Mouse (Mus musculus) forebrain, embryonic 10.5 days (tissue): ENCODE measurements around the gene Ipo11. TPM values are rescaled to one million over a fixed set of nuclear protein-coding genes. Genes with fewer than 3 reads are reported as not detected.

Experiments
- DNase-seq: peaks from one replicate; pipeline ENCODE4 v3.0.0-alpha.2; 2017; ENCODE audit warnings: low spot score; ENCODE audit errors: extremely low spot score
- H3K27ac ChIP-seq: fragments of 300-500 bp; sonication (generic); 2 replicates; pipeline ENCODE4 v1.5.1; 2016; ENCODE audit warnings: mild to moderate bottlenecking
- H3K27me3 ChIP-seq: fragments of 300-500 bp; sonication (generic); 2 replicates; pipeline ENCODE4 v1.6.1; 2016; ENCODE audit warnings: mild to moderate bottlenecking; ENCODE audit not compliant: poor library complexity, severe bottlenecking
- H3K36me3 ChIP-seq: fragments of 300-500 bp; sonication (generic); replicated peaks from 2 replicates; pipeline ENCODE4 v1.6.1; 2016; ENCODE audit warnings: mild to moderate bottlenecking, moderate library complexity
- H3K4me1 ChIP-seq: fragments of 300-500 bp; sonication (generic); 2 replicates; pipeline ENCODE4 v1.6.1; 2016
- H3K4me3 ChIP-seq: fragments of 300-500 bp; sonication (generic); 2 replicates; pipeline ENCODE4 v1.5.1; 2016; ENCODE audit warnings: mild to moderate bottlenecking, moderate library complexity
- H3K9me3 ChIP-seq: fragments of 300-500 bp; sonication (generic); 2 replicates; pipeline ENCODE4 v1.6.1; 2016; ENCODE audit warnings: mild to moderate bottlenecking, moderate library complexity
- WGBS: fragments of 180-500 bp; shearing (Covaris S2); methylation state at CpG from one replicate; pipeline ENCODE4 v1.1.7; 2016; 5-methylcytosine and 5-hydroxymethylcytosine counted together
- polyA plus RNA-seq: library from polyadenylated mRNA; unstranded; fragments of >200 nt; fragmentation: Nextera tagmentation; extraction: Ambion mirVana; gene quantifications from 2 replicates; pipeline ENCODE4 v1.2.1, GENCODE M21; 2016

Ipo11 gene
- polyA plus RNA-seq, 1 experiment from 2014 or later, result 108 TPM

DNA sequence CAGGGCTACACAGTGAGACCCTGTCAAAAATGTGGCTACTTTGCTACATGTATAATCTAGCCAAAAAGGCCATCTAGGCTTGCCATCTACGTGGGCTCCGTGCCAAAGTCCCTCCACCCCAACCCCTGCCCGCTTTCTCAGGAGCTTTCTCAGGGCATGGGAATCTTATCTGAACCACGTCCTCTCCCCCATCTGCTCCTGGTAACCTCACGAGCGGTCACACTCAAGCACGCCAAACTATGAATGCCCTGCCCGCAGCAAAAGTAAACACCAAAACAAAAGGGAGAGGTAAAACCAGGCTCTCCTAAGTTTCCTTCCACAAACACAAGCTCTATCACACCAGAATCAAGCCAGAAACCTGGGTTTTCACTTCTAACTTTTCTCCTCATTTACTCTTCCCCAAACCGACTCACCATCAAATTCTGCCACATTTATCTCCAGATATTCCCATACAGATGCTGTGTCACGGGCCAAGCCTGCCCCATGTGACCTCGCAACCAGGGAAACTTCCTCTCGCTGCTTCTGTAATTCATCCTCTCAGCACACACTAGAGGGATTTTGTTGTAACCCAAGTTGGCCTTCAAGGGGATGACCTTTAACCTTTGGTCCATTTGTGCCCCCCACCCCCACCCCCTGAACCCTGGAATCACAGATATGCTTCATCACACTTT, 107.3 kb downstream of the Ipo11 start:
- Histone ChIP-seq H3K36me3 (peaks cover 42% of the 10 kb centered on the region), H3K4me3 (no peak overlapping the region), H3K27ac (no peak overlapping the region), H3K4me1 (no peaks in the 10 kb centered on the region), H3K27me3 (no peaks in the 10 kb centered on the region), H3K9me3 (no peaks in the 10 kb centered on the region)
- WGBS, result 80% methylated on average over 12 of the region's 12 CpGs
- DNase-seq, result no peak

DNA sequence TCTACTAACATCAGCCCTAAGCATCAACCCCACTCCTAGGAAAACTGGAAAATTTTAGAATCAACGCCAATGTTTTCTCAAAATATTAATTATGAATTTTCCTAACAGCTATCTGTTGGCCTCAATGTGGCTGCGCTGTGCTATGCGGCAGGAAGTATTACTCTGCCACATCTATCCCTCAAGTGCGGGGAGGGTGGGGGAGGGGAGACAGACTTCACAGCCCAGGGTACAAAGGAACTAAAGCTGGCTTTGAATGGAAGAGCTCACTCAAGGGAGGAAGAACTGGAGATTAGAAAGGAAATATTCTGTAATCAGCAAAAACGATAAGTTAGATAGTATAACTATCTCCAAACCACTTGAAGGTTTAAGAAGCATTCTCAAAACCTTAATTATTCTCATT, 111.1 kb downstream of the Ipo11 start:
- Histone ChIP-seq H3K4me1 (no peaks in the 10 kb centered on the region), H3K9me3 (no peaks in the 10 kb centered on the region), H3K36me3 (peaks cover 37% of the 10 kb centered on the region), H3K27ac (no peak overlapping the region), H3K27me3 (no peaks in the 10 kb centered on the region), H3K4me3 (no peak overlapping the region)
- DNase-seq, result no peak
- 82% methylated on average over 5 of the region's 5 CpGs for WGBS

DNA sequence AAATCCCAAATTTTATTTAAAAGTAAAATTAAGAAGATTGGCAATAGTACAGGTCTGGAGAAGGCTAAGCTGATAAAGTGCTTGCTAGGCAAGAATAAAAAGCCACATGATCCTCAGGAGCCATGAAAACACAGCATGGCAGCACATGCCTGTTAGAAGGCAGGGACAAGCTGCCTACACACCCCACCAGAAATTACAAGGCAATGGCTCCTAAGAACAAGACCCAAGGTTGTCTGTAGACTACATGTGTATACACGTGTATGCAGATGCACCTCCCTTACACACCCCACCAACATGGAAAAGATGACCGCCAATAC, 112.9 kb downstream of the Ipo11 start:
- Histone ChIP-seq H3K27me3 (no peaks in the 10 kb centered on the region), H3K4me3 (no peak overlapping the region), H3K9me3 (no peaks in the 10 kb centered on the region), H3K4me1 (no peaks in the 10 kb centered on the region), H3K27ac (no peak overlapping the region), H3K36me3 (peaks cover 47% of the 10 kb centered on the region)
- 100% methylated on average over 2 of the region's 2 CpGs for WGBS
- DNase-seq, result no peak

DNA sequence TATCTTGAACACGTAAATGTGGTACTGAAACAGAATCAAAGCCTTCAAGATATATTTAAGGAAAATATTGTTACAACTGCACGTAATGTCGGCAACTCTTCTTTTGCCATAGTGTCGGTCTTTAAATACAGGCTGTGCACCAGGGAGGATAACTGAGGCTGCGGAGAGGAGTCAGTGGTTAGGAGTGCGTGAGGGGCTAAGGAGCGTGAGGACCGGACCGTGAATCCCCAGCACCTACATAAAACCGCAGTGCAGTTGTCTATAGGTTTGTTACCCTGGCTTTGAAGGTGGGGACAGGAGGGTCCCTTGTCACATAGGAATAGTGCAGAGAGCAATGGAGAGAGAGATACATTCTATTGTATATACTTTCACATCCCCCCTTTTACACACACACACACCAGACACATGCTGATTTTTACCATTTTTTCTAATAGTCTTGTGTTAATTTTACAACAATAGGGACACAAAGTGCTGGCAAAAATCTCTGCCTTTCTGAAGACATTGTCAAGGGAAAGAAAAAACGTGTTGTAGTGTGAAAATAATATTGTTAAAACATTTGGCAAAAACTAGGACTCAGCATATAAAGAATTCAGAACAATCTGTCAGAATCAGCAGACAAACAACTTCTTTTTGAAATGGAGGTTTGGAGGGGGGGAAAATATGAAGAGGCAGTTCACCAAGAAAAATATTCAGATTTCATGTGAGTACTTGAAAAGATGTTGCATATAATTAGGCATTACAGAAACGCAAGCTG, 113.5 kb downstream of the Ipo11 start:
- Histone ChIP-seq H3K9me3 (no peaks in the 10 kb centered on the region), H3K27ac (no peak overlapping the region), H3K4me1 (no peaks in the 10 kb centered on the region), H3K4me3 (no peak overlapping the region), H3K36me3 (peaks cover 51% of the 10 kb centered on the region), H3K27me3 (no peaks in the 10 kb centered on the region)
- 95% methylated on average over 12 of the region's 12 CpGs for WGBS
- no peak for DNase-seq

DNA sequence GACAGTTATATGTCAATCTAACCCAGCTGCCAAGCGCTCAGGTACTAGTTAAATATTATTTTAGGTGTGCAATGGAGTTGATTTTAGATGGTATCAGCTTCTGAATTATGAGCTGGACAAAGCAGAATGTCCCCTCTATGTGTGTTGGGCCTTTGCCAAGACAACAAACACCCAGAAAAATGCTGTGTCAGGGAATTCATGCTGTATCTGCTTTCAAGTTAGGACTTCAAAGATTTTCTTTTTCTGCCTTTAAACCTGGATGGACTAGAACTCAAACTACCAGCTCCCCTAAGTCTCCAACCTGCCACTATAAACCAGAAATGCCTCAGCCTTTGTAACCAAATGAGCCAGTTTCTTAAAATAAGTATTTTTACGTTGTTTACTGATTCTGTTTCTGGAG, 116.6 kb downstream of the Ipo11 start:
- no peak for DNase-seq
- no peaks in the 10 kb centered on the region for H3K9me3 ChIP-seq
- no peak overlapping the region for H3K27ac ChIP-seq
- no peaks in the 10 kb centered on the region for H3K4me1 ChIP-seq
- H3K36me3 ChIP-seq, result peaks cover 54% of the 10 kb centered on the region
- no peak overlapping the region for H3K4me3 ChIP-seq
- WGBS, result 94% methylated on average over 2 of the region's 2 CpGs
- H3K27me3 ChIP-seq, result no peaks in the 10 kb centered on the region

DNA sequence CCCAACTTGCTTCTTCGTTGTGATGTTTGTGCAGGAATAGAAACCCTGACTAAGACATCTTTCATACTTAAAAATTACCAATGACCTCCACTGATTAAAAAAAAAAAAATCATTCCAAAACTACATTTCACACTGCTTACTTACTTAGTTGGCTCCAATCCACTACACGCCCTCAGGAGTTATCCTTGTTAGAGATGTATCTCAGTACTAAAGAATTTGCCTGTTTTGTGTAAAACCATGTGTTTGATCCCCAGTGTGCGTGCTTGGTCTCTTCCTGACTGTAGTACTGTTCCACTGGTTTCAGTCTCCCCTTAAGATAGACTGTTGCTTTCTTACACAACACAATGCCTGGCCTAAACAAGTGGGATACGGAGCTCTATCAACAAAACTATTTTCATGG, 117.0 kb downstream of the Ipo11 start:
- Histone ChIP-seq H3K4me1 (no peaks in the 10 kb centered on the region), H3K9me3 (no peaks in the 10 kb centered on the region), H3K36me3 (peaks cover 54% of the 10 kb centered on the region), H3K27ac (no peak overlapping the region), H3K4me3 (no peak overlapping the region), H3K27me3 (no peaks in the 10 kb centered on the region)
- 91% methylated on average over 4 of the region's 4 CpGs for WGBS
- DNase-seq, result no peak

DNA sequence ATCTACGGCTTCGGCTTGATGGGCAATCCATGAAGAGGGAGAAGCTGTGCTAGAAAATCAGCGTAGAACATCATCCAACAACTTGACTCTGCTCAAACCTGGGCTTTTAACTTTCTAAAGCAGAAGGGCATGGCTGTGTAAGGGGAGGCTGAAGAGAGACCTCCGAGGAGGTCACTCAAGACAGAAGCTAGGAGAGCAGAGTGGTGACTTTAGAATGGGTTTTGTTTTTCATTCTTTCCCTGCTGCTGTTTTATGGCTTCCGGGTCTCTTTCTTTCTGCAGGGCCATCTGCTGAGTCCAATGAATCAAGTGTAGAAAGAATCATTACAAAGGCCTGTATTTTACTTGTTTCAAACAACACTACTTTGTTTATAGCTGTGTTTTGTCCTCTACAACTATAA, 119.7 kb downstream of the Ipo11 start:
- H3K27ac ChIP-seq, result no peak overlapping the region
- H3K27me3 ChIP-seq, result no peaks in the 10 kb centered on the region
- no peaks in the 10 kb centered on the region for H3K4me1 ChIP-seq
- peaks cover 61% of the 10 kb centered on the region for H3K36me3 ChIP-seq
- H3K4me3 ChIP-seq, result no peak overlapping the region
- no peaks in the 10 kb centered on the region for H3K9me3 ChIP-seq
- 91% methylated on average over 5 of the region's 5 CpGs for whole genome bisulfite sequencing
- no peak for DNase-seq

DNA sequence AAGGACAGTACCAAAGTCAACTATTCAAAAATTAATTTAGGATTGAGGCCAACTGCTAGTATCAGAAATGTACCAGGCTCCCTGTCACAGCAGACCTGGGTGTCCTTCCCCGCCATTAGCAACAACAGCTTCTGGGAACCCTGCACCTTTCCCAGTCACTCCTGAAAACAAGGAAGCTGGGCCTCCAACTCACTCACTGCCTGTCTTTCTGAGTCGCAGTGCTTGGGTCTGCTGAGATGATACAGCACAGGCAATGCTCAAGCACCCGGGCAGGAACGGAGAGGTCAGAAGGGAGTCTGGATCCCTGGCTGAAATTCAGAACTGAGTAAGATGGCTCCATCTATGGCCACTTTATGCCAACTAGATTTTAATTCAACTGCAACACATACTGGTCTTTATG, 123.2 kb downstream of the Ipo11 start:
- DNase-seq, result no peak
- H3K27me3 ChIP-seq, result no peaks in the 10 kb centered on the region
- no peak overlapping the region for H3K4me3 ChIP-seq
- H3K36me3 ChIP-seq, result peaks cover 65% of the 10 kb centered on the region
- H3K4me1 ChIP-seq, result no peaks in the 10 kb centered on the region
- no peak overlapping the region for H3K27ac ChIP-seq
- H3K9me3 ChIP-seq, result no peaks in the 10 kb centered on the region
- WGBS, result 89% methylated on average over 4 of the region's 4 CpGs

DNA sequence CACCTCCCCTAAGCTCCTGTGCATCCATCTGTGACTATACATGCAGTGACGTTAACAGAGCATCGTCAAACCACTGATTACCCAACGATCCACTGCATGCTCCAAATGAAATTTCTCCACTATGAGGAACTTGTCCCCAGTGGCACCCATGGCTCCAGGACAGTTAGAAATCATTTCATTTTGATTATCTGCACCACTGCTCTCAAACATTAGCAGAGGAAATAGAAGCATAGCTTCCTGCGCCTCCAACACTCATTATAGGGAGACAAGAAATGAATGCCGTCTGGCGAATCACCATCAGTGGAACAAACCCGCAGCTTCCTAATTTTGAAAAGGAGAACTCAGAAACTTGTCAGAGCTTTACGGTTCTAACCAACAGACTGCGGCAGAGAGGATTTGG, 123.7 kb downstream of the Ipo11 start:
- Histone ChIP-seq H3K27me3 (no peaks in the 10 kb centered on the region), H3K4me1 (no peaks in the 10 kb centered on the region), H3K27ac (no peak overlapping the region), H3K36me3 (peaks cover 65% of the 10 kb centered on the region), H3K9me3 (no peaks in the 10 kb centered on the region), H3K4me3 (no peak overlapping the region)
- no peak for DNase-seq
- WGBS, result 91% methylated on average over 9 of the region's 9 CpGs

DNA sequence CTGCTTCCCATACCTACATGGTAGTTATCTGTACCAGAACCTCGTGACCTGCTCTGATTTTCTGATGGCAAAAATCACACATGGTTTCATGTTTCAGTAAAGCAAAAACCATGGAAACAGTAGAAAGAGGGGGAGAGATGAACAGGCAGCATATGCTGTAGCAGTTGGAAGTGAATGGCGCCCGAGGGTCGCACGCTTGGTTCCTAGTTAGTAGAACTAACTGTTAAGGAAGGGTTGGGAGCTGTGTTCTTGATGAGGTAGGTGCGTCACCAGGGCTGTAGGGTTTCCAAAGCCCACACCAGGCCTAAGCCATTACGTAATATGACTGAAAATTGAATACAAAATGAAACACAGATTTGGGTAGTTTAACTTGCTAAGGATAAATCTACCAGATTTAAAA, 126.6 kb downstream of the Ipo11 start:
- no peak for DNase-seq
- Histone ChIP-seq H3K9me3 (no peaks in the 10 kb centered on the region), H3K4me3 (no peak overlapping the region), H3K27ac (no peak overlapping the region), H3K36me3 (peaks cover 59% of the 10 kb centered on the region), H3K4me1 (no peaks in the 10 kb centered on the region), H3K27me3 (no peaks in the 10 kb centered on the region)
- 96% methylated on average over 7 of the region's 7 CpGs for WGBS

DNA sequence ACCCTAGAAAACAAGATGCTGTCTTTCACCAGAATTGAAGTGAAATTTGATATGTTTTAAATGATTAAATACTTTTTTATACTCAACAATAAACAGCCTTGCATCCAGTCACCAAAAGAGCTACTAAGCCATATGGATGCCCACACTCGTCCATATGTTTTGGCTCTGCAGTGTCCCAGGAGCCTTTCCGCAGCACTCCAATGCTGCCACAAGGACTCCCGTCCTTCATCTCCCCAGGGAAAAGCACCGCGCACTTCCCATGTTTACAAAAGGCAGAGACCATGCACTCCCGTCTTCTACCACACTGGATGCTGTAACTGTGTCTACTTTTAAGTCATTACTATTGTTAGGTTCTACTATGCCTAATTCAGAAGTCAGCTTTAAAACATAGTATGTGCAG, 127.9 kb downstream of the Ipo11 start:
- Histone ChIP-seq H3K9me3 (no peaks in the 10 kb centered on the region), H3K4me1 (no peaks in the 10 kb centered on the region)
- 86% methylated on average over 6 of the region's 6 CpGs for WGBS

DNA sequence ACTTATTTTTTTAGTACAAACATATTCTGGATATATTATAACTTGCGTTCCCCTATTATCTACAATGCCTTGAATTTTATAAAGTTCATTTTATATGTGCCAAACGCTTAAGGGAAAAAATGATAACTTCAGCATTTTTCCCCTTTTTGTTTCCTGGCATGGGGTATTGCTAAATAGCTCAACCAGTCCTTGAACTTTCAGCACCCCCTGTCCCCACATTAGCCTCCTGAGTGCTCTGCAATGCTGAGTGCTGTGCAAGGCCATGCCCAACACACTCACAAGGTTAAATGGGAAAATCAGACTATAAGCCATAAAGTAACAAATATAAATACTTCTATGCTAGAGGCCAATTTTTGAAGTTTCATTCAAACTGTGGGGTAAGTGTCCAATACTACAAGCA, 128.4 kb downstream of the Ipo11 start:
- Histone ChIP-seq H3K36me3 (peaks cover 62% of the 10 kb centered on the region), H3K27me3 (no peaks in the 10 kb centered on the region), H3K9me3 (no peaks in the 10 kb centered on the region), H3K27ac (no peak overlapping the region), H3K4me3 (no peak overlapping the region), H3K4me1 (no peaks in the 10 kb centered on the region)
- WGBS, result 96% methylated on average over 2 of the region's 2 CpGs
- DNase-seq, result no peak

More for the DNA sequence above, 127.9 kb downstream of the Ipo11 start:
- no peak overlapping the region for H3K27ac ChIP-seq
- peaks cover 61% of the 10 kb centered on the region for H3K36me3 ChIP-seq
- no peak for DNase-seq
- H3K27me3 ChIP-seq, result no peaks in the 10 kb centered on the region
- no peak overlapping the region for H3K4me3 ChIP-seq

DNA sequence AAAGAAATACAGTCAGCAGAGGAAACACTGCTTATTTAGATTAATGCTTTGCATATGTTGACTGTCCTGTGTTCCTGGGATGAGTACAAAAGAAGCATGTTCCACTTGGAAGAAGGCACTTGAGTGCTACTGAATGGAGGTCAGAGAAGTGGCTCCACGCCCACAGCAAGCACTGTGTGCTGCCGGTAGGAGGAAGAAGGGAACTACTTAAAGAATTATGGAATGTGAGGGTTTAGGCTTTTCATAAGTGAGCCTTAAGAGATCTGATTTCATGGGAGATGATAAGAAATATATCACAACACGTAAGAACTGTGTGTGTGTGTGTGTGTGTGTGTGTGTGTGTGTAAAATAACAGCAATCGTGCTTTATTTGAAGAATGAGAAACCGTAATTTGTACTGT, 129.5 kb downstream of the Ipo11 start:
- no peak overlapping the region for H3K4me3 ChIP-seq

More for the DNA sequence above, 129.5 kb downstream of the Ipo11 start:
- Histone ChIP-seq H3K27ac (no peak overlapping the region), H3K36me3 (peaks cover 67% of the 10 kb centered on the region), H3K9me3 (no peaks in the 10 kb centered on the region), H3K27me3 (no peaks in the 10 kb centered on the region), H3K4me1 (no peaks in the 10 kb centered on the region)
- DNase-seq, result no peak
- WGBS, result 92% methylated on average over 5 of the region's 5 CpGs
